Mouse (Mus musculus): ENCODE results near the gene Ahctf1.

Gene Ahctf1

GRCm38 (mm10) chr1:179713367-179713766, 90.1 kb downstream of the Ahctf1 start:
- DNase-seq (ENCODE audit: low spot score) = no peak

GRCm38 (mm10) chr1:179712658-179713057, 90.8 kb downstream of the Ahctf1 start:
- no peak for DNase-seq (ENCODE audit: low spot score)

DNA sequence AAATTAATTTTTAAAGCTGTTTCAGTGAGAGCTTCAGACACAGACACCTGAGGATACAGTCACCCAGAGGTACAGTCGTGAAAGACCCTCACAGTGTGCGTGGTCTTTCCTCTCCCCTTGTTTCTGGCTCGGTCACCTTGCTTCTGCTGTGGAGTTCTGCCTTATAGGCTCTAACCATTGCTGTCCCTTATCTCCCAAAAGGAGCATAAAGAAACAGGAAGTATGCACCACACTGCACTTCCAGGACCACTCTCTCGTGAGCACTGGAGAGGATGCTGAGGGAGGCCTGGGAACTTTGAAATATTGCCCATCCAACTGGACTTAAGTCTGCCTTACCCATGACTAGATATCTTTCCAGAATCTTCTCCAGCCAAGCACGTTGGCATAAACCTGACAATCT, 92.7 kb downstream of the Ahctf1 start:
- DNase-seq (ENCODE audit: low spot score) = no peak

- DNase-seq (ENCODE audit: low spot score) = no peak
These were observed 94.1 kb downstream of the Ahctf1 start for GRCm38 (mm10) chr1:179709390-179709789.

DNA sequence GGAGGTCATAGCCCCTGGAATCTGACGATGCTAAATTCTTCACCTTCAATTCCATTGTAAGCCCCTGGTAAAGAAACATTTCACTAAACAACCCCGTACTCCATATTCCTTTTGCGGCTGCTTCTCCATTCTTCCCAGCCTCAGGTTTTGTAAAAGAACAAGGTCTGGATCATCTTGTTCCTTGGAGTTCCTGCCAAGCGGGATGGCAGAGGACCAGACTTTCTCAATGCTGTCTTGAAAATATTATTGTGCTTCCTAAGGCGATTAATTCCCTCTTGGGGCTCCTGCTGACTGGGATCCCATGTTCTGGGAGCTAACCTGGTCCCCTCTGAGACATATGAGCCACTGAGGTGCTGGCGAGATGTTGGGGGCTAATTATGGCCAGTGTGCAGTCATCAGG, 98.3 kb downstream of the Ahctf1 start:
- DNase-seq (ENCODE audit: low spot score) = no peak

- no peak for DNase-seq (ENCODE audit: low spot score)
These were observed 99.3 kb downstream of the Ahctf1 start for GRCm38 (mm10) chr1:179704150-179704549.
